Mouse (Mus musculus) urinary bladder, adult 2 months (tissue): ENCODE data around the gene Msmp. TPM values are rescaled to one million over a fixed set of nuclear protein-coding genes. Genes with fewer than 3 reads are reported as not detected.
A peak's percentile ranks its signal among the peaks of the same experiment; 100 is the strongest.
"Not testable (repeated sequence)": the region's sequence is repeated elsewhere in the genome, so short reads cannot be mapped to it uniquely, and the experiment has no call there.

Source experiments
- DNase-seq: peaks from one replicate; pipeline ENCODE4 v3.0.0; 2022; ENCODE audit warnings: low spot score
- polyA plus RNA-seq: library from polyadenylated mRNA; depleted of rRNA; stranded (reverse); fragments of >200 nt; gene quantifications from 2 replicates; pipeline ENCODE4 v1.2.3, GENCODE M21; 2012

Msmp gene
- polyA plus RNA-seq, 1 experiment = not detected

DNA sequence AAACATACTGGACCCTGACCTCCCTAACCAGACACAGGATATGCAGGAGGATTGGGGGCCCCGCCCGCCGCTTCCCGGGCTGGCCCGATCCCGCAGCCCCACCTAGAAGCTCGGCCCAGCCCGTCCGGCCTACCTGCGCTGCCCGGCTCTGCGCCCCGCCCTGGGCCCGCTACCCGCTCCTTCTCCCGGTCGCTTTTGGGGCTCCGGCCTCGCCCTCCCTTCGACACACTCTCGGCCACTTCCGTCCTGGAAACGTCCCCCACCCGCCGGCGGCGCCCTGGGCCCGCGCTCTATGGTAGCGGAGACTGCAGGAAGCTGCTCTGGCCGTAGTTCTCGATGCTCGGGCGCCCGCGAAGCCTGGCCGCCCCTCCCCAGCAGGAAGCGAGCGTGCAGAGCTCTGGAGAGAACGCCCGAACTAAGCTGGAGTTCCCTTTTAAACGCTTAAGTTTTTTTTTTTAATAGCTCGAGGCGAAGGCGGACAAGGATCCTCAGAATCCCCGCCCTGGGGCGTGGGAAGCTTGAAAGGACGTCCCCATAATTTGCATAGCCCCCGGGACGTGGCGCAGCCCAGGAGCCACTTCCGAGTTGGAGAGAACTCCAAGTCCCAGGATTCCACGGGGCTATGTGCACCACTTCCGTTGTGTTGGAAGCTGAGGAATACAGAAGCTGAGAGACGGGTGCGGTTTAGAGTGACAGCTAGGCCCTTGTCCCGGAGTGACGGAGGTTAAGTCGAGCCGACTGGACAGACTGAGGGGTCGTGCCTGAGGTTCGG is 22.1 kb downstream of the Msmp start, which contains the start of the genes Creb3 and Tln1:
Creb3 (plus strand) TSS at position 336 of the 772 bp plus-strand sequence.
Tln1 (minus strand) TSS at position 695 of the 772 bp plus-strand sequence.
- peak; percentile 87 for DNase-seq

DNA sequence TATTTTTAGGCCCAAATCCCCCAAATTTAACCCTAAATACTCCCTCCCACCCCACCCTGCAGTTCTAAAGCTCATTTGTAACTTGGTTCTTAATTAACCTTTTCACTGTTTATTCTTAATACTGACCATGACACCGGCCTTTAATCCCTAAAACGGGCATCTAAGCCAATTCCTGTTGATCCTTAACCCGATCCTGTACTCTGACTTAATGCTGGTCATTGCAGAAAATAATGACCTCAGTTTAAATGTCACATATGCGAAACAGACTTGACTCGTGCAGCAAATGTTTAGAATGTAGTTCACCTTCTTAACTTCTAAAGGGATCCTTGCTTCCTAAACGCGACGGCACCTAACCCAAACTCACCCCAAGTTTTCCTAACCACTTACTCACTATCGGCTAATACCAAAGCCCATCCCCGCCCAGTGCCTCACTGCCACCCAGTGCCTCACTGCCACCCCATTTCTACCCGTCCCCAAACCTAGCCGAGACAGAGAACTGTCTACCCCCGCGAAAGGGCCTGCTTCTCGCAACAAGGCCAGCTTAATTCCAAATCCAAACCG is 22.8 kb downstream of the Msmp start:
- DNase-seq = no peak

DNA sequence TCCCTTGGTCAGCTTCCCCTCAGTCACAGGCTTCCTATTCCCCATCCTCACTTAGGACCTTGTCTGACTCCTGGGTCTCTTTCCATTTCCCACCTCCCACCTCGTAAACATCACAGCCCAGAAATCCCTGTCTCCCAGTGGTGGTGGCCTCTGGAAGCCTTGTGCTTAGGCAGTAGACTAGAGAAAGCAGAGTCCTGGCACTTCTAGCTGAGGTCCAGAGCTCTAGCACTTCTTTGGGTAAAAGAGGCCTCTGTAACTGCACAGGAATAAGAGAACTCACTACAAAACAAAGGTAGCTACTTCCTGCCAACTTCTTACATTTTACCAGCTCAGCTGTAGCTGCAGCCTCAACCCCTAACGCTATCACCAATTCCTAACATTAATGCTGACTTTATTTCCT is 23.3 kb downstream of the Msmp start:
- DNase-seq = no peak

DNA sequence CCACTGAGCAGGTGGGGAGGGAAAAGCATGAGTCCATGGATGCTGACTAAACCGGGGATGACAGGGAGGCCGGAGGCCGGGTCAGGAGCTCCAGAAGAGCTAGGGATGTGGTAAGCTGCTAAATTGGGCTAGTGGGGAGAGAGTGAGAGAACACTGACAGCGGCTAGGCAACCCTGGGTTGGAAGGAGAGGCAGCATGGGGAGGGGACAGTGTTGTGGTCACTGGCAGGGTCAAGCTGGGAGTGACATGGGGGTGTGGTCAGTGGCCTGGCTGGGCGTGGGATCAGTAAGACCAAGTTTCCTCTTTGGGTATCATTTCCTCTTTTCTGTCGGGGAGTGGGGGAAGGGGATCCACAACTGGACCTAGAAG is 24.1 kb downstream of the Msmp start:
- DNase-seq = no peak

DNA sequence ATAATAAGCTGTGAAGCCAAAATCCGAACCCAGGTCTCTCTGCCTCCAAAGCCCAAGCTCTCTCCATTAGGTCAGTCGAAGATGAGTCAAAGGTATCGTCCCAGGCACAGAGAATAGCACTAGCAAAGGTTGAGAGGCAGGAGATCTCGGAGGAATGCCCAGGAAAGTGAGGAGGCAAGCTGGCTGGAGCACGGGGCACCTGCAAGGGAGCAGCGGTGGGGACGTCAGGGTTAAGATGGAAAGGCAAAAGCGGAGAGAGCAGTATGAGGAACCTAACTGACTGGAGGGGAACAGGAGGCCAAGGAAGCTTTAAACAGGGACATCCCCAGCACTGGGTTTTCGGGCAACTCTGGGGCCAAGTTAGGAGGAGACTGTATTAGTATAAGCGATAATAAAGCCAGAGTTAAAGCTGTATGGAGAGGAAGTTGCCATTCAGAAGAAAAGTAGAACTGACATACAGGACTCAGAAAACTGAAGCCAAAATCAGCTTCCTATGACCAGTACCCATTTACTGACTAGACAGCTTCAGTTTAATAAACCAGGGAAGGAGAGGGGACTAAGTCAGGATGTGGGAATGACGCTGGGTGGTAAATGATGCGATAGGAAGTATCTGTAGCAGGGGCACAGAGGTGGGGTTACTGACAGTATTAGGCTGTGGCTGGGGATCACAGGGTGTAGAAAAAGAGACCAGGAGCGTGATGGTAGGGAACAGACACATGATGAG is 24.6 kb downstream of the Msmp start:
- no peak for DNase-seq

DNA sequence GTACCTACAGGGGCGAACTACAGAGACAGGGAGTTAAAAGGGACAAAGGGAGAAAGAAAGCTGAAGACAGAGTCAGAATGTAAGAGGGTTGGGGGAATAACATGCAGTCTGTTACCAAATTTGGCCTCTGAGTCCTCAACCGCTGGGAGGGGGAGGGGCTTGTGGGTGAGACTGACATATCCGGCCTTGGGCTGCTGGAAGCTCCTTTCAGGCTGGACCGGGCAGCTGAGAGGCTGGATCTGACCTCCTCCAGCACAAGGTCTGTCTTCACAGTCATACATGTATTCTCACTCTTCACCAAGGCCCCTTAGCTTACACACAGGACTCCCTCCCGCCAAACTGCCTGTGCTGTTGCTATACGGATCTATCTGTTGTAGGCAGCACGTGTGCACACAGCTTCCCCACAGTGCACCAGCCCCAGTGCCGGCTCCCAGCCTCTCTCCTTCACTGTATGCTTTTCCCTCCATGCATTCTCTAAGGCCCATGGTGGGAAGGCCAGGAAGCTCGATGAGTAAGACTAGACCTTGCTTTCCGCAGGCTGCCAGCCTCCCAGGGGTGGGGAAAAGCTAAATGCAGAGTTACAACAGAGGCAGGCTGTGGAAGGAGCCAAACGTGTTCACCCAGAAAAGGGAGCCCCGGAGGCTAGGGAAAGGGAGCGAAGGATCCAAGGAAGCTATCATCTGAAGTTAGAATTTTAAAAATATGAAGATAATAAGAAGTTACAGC is 25.5 kb downstream of the Msmp start:
- no peak for DNase-seq

DNA sequence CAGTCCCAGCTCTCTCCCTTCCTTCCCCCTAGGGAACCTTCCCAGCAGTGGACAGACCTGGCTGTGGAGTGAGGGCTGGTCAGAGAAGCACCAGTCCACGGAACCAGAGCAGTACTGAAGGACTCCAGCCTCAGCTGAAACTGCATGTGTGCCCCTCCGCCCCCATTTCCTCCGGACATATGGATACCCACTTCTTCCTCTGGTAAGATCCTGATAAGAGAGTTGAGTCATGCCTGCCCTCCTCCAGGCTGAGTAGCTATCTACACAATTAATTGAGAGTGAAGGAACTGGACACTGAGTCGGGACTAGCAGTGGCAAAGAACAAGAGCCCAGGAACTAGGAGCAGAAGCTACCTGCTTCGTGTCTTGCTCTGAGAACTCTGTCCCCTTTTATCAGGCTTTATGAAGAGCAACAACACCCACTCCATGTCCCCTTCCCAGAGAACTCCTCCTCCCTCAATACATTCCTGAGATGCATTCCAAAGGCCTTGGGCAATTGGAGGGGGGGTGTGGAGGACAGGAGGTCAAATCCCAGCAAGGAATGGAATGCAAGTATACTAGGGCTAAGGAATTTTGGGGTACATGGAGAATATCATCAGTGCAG is 26.2 kb downstream of the Msmp start:
- no peak for DNase-seq

DNA sequence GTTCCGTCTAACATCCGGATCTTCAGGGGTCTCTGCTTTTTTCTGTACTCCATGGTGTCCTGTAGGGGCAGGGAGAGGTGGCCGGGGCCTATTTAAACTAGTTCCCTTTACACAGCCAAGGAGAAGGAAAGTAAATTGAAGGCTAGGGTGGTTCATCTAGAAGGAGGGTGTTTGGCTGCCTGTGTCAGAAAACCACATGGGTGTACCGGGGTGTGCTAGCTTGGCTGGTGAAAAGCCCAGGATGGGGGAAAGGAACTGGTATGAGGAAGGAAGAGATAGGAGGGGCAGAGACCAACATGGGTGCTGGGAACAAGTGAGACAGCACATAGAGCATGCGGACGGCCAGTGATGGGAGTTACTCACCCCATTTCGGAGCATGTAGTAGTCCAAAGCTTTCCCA is 28.4 kb downstream of the Msmp start:
- no peak for DNase-seq

DNA sequence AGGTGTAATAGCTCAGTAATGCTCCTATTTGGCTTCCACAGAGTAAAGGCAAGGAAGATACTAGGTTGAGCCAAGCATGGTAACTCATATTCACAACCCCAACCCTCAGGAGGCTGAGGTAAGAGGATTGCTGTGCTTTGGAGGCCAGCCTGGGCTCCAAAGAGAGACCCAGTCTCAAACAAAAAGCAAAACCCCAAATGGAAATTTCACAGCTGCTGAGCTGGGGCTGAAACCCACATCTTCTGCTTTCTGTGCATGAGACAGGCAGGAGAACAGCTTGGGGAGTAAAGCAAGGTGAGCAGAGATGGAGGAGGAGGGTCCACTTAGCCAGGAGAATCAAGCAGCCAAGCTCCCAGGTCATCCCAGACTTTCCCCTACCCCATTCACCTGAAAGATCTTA is 30.4 kb downstream of the Msmp start:
- DNase-seq = no peak

DNA sequence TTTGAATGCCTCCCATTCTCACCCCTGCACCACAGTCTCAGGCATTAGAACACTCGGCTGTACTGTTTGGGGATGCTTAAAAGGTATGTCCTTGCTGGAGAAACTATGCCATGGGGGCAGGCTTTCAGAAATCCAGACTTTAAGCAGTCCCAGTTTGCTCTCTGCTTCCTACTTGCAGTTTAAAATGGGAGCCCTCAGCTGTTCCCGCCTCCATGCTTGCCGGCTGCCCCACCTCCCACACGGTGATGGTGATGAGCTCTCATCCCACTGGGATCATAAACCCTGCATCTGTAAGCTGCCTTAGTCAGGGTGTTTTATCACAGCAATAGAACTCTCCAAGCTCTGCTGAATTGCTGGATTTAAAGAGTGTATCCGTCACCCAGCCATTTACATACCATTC is 31.9 kb downstream of the Msmp start:
- no peak for DNase-seq

DNA sequence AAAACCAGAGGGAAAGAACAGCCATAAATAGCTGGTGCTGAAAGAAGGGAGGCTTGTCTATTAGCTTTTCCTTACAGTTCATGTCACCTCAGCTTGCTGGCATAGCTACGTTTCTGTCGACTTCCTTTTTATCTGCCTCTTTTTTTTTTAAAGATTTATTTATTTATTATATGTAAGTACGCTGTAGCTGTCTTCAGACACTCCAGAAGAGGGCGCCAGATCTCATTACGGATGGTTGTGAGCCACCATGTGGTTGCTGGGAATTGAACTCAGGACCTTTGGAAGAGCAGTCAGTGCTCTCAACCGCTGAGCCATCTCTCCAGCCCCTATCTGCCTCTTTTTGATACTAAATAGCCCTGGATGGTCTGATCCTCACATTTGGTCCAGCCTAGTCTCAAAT is 32.4 kb downstream of the Msmp start:
- DNase-seq = not testable (repeated sequence)

DNA sequence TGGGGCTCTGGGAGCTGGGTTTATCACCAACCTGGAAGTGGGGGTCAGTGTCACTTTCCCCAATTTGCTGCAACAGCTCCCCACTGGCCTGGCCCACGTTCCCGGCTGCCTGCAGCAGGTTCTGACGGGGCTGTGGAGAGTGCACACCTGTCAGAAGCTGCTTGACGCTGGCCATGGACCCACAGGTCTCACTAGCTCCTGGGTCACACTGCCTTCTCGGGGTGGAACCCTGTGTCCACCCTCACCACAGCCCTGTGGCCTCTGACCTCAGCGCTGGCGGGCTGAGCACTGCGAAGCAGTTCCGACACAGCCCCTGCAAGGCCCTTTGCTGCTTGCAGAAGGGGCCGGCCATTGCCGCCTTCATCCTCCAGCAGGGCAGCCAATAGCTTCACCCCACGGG is 35.2 kb downstream of the Msmp start:
- DNase-seq = no peak

DNA sequence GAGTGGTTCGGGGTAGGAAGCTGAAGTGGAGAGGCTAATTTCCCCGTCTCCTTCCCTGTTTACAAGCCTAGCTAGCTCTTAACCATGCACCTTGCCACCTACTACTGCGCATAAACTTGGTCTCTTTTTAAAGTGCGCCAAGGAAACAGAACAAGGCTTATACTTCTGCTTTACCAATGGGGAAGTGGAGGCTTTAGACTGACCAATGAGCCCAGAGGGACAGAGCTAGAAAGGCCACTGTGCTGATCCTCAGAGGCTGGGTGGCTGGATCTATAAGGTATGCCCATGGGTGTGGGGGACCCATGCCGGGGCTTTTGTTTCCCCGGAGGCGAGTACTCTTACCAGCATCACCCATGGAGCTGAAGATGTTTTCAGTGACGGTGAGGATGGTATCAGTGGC is 37.1 kb downstream of the Msmp start:
- DNase-seq = no peak

DNA sequence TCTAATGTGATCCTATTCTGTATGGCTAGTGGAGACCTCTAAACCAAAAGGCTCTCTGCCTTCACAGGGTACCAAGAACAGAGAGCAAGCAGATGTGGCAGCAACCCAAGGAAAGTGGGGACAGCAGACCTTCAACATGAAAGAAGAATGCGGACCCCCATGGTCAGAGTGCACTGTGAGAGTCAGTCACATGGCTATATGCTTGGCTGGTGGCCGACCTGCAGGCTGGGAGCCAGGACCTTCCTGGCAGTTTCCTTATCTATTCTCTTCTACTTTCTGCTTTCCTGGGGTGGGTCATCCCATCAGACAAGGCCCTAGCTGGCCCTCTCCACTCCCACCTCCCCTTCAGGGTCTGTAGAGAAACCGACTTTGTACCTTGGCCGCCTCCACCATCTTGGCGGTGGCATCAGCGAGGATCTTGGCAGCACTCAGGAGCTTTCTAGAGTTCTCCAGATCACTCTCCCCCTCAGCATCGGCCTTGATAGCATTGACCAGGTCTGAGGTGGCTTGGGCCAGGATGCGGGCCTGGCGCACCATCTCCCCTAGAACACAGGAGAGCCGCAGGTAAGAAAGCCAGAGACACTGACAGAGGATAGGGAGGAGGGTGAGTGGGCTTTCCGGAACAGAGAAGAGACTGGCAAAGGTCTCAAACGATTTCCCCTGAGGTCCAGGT is 37.8 kb downstream of the Msmp start:
- no peak for DNase-seq

DNA sequence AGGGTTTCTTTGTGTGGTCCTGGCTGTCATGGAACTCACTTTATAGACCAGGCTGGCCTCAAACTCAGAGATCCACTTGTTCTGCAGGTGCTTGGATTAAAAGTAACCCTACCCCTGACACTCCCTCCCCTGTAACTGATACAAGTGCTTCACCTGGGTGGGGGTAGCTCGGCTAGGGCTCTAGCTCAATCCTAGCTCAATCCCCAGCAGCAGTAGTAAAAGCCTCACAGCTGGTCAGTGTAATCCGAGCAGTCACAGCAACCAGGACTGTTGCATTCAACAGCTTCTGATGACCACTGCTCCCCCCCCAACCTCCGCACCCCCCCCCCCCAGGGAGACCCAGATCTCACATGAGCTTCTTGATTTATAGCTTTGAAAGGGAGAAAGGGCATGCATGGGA is 42.2 kb downstream of the Msmp start:
- no peak for DNase-seq

DNA sequence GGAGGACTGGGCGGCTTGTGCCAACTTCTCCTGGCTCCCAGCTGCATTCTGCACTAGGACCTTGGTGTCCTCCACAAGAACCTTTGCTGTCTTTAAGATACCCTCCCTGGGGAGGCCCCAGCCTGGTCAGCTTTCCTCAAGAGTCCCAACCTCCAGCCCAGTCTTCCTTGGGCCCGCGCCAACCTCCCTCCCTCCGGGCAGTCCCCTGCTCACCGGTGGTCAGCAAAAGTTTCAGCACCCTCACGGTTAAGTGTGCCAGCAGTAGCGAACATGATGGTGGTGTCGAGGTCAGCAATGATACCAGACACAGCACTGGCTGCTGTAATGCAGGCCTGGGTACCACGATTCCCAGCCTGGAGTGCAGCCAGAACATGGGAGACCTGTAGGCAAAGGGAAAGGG is 48.3 kb downstream of the Msmp start:
- no peak for DNase-seq

DNA sequence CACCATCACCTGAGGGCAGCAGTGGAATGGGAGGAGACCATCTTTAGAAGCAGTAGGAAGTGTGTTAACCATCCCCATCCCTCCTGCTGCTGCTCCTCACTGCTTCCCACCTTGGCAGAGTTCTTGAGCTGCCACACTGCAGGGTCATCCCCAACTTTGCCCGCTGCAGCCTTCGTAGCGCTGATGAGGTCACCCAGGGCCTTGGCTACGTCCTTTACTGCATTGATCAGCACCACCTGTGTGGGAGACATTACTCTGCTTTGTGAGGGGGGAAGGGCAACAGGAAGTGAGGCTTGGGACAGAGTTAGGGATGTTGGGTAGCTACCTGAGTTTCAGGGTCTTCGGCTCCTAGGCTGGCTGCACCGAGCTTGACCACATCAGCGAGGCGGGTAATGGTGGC is 48.7 kb downstream of the Msmp start:
- no peak for DNase-seq

DNA sequence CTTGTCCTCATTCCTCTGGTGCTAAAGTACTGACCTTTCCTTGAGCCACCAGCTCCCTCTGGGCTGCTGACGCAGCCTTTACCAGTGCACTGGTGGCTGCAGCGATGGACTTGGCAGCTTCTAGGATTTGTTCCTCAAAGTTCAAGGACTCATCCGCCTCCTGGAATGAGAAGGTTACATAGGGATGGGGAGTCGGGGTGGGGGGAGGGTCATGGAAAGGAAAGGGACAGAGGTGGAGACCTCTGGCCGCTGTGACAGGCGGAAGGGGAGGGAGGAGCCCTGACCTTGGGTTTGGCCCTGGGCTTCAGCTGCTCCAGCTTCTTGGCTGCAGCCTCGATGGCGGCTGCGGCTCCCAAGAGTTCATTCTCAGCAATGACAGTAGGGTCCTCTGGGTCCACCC is 51.0 kb downstream of the Msmp start:
- no peak for DNase-seq
